ENCODE assay signal across 13 mouse cellular contexts in the genomic region with DNA sequence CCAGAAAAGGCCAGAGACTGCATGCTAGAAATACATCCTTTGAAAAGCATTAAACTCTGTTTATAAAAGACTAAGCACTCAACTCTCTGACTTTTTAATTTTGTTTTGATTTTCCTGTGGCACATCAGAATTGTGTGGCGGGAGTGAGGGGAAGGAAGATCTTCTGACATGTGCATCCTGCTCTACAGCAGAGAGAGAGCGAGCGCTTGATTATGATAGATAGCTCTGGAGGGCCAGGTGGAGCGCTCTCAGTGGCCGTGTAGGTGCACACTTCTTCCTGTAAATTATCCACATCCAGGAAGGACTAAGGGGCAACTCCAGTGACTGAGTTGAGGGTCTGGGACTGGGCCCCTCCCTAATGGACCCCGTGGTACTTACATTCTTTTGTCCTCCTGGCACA. TPM values are rescaled to one million over a fixed set of nuclear protein-coding genes. Genes with fewer than 3 reads are reported as not detected.
A peak's percentile ranks its signal among the peaks of the same experiment; 100 is the strongest.
DNase-seq lines count a peak whose midpoint lies in the region; ATAC-seq and TF ChIP-seq lines count a peak whose summit lies in the region.
"Had no signal": no experiment of that assay in that cellular context is flagged by ENCODE, and none has a peak within 500 bp of the region (broad histone marks: within the 10 kb centered on the region; RNA-seq: fewer than 3 reads in every experiment).

No protein-coding gene starts in this region.

- H3K36me3 ChIP-seq in heart, embryonic 15.5 days, result no peaks in the 10 kb centered on the region; the same call in 1 of the 2 replicates
- no peaks in the 10 kb centered on the region for H3K36me3 ChIP-seq in heart, embryonic 11.5 days (ENCODE audit: control insufficient read depth, insufficient read depth, low read length)
- H3K36me3 ChIP-seq in lung, embryonic 15.5 days, result peaks cover 3% of the 10 kb centered on the region; the same call in 1 of the 2 replicates
- no peaks in the 10 kb centered on the region for H3K36me3 ChIP-seq in intestine, embryonic 16.5 days (ENCODE audit: control insufficient read depth, insufficient read depth, low read length)
- peaks cover 35% of the 10 kb centered on the region for H3K36me3 ChIP-seq in limb, embryonic 10.5 days
- H3K36me3 ChIP-seq: neural tube, embryonic 15.5 days had no signal

- no peaks in the 10 kb centered on the region for H3K9me3 ChIP-seq in heart, embryonic 15.5 days (replicated peaks)
- H3K9me3 ChIP-seq in heart, embryonic 11.5 days (replicated peaks; ENCODE audit: control insufficient read depth, low read length), result no peaks in the 10 kb centered on the region
- no peaks in the 10 kb centered on the region for H3K9me3 ChIP-seq in lung, embryonic 15.5 days
- no peaks in the 10 kb centered on the region for H3K9me3 ChIP-seq in intestine, embryonic 16.5 days (ENCODE audit: control insufficient read depth, low read length)
- no peaks in the 10 kb centered on the region for H3K9me3 ChIP-seq in limb, embryonic 10.5 days (replicated peaks)
- H3K9me3 ChIP-seq: neural tube, embryonic 15.5 days had no signal

- TF ChIP-seq POLR2A in lung, adult 2 months (IDR thresholded peaks at IDR 0.05; ENCODE audit: borderline replicate concordance, extremely low read depth, low read depth, low read length), result no peak

- peak overlapping the region; percentile 87 for H3K27ac ChIP-seq in heart, embryonic 15.5 days
- H3K27ac ChIP-seq in heart, embryonic 11.5 days (ENCODE audit: low read depth, low read length), result no peak overlapping the region
- H3K27ac ChIP-seq in lung, embryonic 15.5 days, result peak overlapping the region; percentile 97
- peak overlapping the region; percentile 91 for H3K27ac ChIP-seq in intestine, embryonic 16.5 days (ENCODE audit: low read length)
- peak overlapping the region; percentile 14; the same call in 1 of the 2 replicates for H3K27ac ChIP-seq in limb, embryonic 10.5 days
- H3K27ac ChIP-seq: hindbrain, embryonic 14.5 days had no signal

- no peak for TF ChIP-seq CTCF in lung, adult 2 months (IDR thresholded peaks at IDR 0.05; ENCODE audit: insufficient read depth, low read length)

- 78% methylated on average over 6 of the region's 6 CpGs for WGBS in heart, embryonic 15.5 days
- 78% methylated on average over 6 of the region's 6 CpGs for WGBS in heart, embryonic 11.5 days (ENCODE audit: insufficient replicate concordance)
- whole genome bisulfite sequencing in lung, embryonic 15.5 days, result 56% methylated on average over 6 of the region's 6 CpGs
- 60% methylated on average over 6 of the region's 6 CpGs for WGBS in lung, adult 2 months
- WGBS in intestine, embryonic 16.5 days, result 71% methylated on average over 6 of the region's 6 CpGs
- 90% methylated on average over 6 of the region's 6 CpGs for WGBS in limb, embryonic 10.5 days

- no peak overlapping the region for H3K4me2 ChIP-seq in heart, embryonic 15.5 days
- no peak overlapping the region for H3K4me2 ChIP-seq in heart, embryonic 11.5 days
- no peak overlapping the region for H3K4me2 ChIP-seq in lung, embryonic 15.5 days
- H3K4me2 ChIP-seq in intestine, embryonic 16.5 days (ENCODE audit: low read depth, low read length), result no peak overlapping the region
- H3K4me2 ChIP-seq: hindbrain, embryonic 14.5 days; neural tube, embryonic 15.5 days had no signal

- H3K9ac ChIP-seq in heart, embryonic 15.5 days, result no peak overlapping the region
- no peak overlapping the region for H3K9ac ChIP-seq in heart, embryonic 11.5 days (ENCODE audit: low read depth, low read length)
- no peak overlapping the region for H3K9ac ChIP-seq in lung, embryonic 15.5 days
- no peak overlapping the region for H3K9ac ChIP-seq in intestine, embryonic 16.5 days (ENCODE audit: low read depth, low read length)
- H3K9ac ChIP-seq: hindbrain, embryonic 14.5 days; neural tube, embryonic 15.5 days had no signal

- no peak overlapping the region for H3K4me3 ChIP-seq in heart, embryonic 15.5 days
- no peak overlapping the region for H3K4me3 ChIP-seq in heart, embryonic 11.5 days (ENCODE audit: low read depth, low read length)
- H3K4me3 ChIP-seq in lung, embryonic 15.5 days, result no peak overlapping the region
- H3K4me3 ChIP-seq in lung, adult 2 months (replicated peaks; ENCODE audit: extremely low read depth, low read depth, low read length), result no peak overlapping the region
- H3K4me3 ChIP-seq in intestine, embryonic 16.5 days (ENCODE audit: low read length), result no peak overlapping the region
- no peak overlapping the region for H3K4me3 ChIP-seq in limb, embryonic 10.5 days
- H3K4me3 ChIP-seq: neural tube, embryonic 15.5 days had no signal

- peaks cover 13% of the 10 kb centered on the region for H3K4me1 ChIP-seq in heart, embryonic 15.5 days (replicated peaks)
- no peaks in the 10 kb centered on the region; the same call in 1 of the 2 replicates for H3K4me1 ChIP-seq in heart, embryonic 11.5 days (ENCODE audit: control insufficient read depth, insufficient read depth, low read length)
- peaks cover 9% of the 10 kb centered on the region for H3K4me1 ChIP-seq in lung, embryonic 15.5 days
- peaks cover 8% of the 10 kb centered on the region for H3K4me1 ChIP-seq in lung, adult 2 months (ENCODE audit: control insufficient read depth, insufficient read depth, low read length)
- H3K4me1 ChIP-seq in intestine, embryonic 16.5 days (ENCODE audit: control insufficient read depth, insufficient read depth, low read length), result no peaks in the 10 kb centered on the region
- peaks cover 9% of the 10 kb centered on the region; the same call in 1 of the 2 replicates for H3K4me1 ChIP-seq in limb, embryonic 10.5 days

- H3K27me3 ChIP-seq in heart, embryonic 15.5 days, result no peaks in the 10 kb centered on the region
- no peaks in the 10 kb centered on the region for H3K27me3 ChIP-seq in heart, embryonic 11.5 days (ENCODE audit: control insufficient read depth, insufficient read depth, low read length)
- no peaks in the 10 kb centered on the region for H3K27me3 ChIP-seq in lung, embryonic 15.5 days
- no peaks in the 10 kb centered on the region for H3K27me3 ChIP-seq in intestine, embryonic 16.5 days (replicated peaks; ENCODE audit: control insufficient read depth, insufficient read depth, low read length)
- no peaks in the 10 kb centered on the region for H3K27me3 ChIP-seq in limb, embryonic 10.5 days (ENCODE audit: low read depth, poor library complexity, severe bottlenecking)
- H3K27me3 ChIP-seq: neural tube, embryonic 15.5 days had no signal

- ATAC-seq in heart, embryonic 15.5 days (replicated peaks; ENCODE audit: insufficient number of reproducible peaks, insufficient read depth, low FRiP score, low read depth), result no peak
- ATAC-seq in heart, embryonic 11.5 days (replicated peaks; ENCODE audit: insufficient number of reproducible peaks, low FRiP score, low TSS enrichment), result no peak
- no peak for ATAC-seq in lung, embryonic 15.5 days (ENCODE audit: borderline replicate concordance, extremely low read depth, low FRiP score, low TSS enrichment)
- no peak for ATAC-seq in intestine, embryonic 16.5 days

- DNase-seq in lung, adult 2 months, result no peak
- no peak for DNase-seq in limb, embryonic 10.5 days (ENCODE audit: low spot score)
- no peak for DNase-seq in cerebellum, adult 11-12 months
- DNase-seq: adrenal gland, adult 8-10 months; cerebellum, postnatal 10 days; gastrocnemius, postnatal 36 days; spleen, adult 18-20 months had no signal

RNA-seq across cellular contexts. Expression of gene Tango6, which starts 23.3 kb away (rescaled TPM):
- polyA plus RNA-seq in heart, embryonic 15.5 days (2015; fragmentation: Nextera tagmentation; extraction: Ambion mirVana), result 6.7 and 8.6 TPM in 2 replicates
- polyA plus RNA-seq in heart, embryonic 11.5 days (2014; fragmentation: Nextera tagmentation; extraction: Ambion mirVana), result 5.1 and 5.9 TPM in 2 replicates
- 11.4 and 12.1 TPM in 2 replicates for polyA plus RNA-seq in lung, embryonic 15.5 days (2015; fragmentation: Nextera tagmentation; extraction: Ambion mirVana)
- 4.3 and 5.9 TPM in 2 replicates for polyA plus RNA-seq in lung, adult 2 months (2012; rRNA removed)
- 7.2 and 7.4 TPM in 2 replicates for polyA plus RNA-seq in intestine, embryonic 16.5 days (2015; fragmentation: Nextera tagmentation; extraction: Ambion mirVana)
- 15.5 and 16.1 TPM in 2 replicates for polyA plus RNA-seq in limb, embryonic 10.5 days (2016; fragmentation: Nextera tagmentation; extraction: Ambion mirVana)
